Mouse (Mus musculus): ENCODE results near the gene Cyp3a11. TPM values are rescaled to one million over a fixed set of nuclear protein-coding genes. Genes with fewer than 3 reads are reported as not detected.
"Not testable (repeated sequence)": the region's sequence is repeated elsewhere in the genome, so short reads cannot be mapped to it uniquely, and the experiment has no call there.

Cyp3a11 gene
- total RNA-seq (2021), result not detected
- long read RNA-seq, experiment 1, result 0 reads
- long read RNA-seq, experiment 2, result 0 reads

- Histone ChIP-seq H3K27ac (no peak within 1 kb of the TSS), H3K4me3 (no peak within 1 kb of the TSS)
- TF ChIP-seq CTCF (conservative IDR thresholded peaks at IDR 0.05), result no peak
- no peak for DNase-seq (ENCODE audit: low spot score in 2 of 2)
Measured at GRCm38 (mm10) chr5:145879688-145880087, at the start of gene Cyp3a11. Gene Cyp3a11, minus strand, starts transcription at chr5:145879964.

- Histone ChIP-seq H3K4me3 (no peak overlapping the region), H3K27ac (no peak overlapping the region)
- DNase-seq (ENCODE audit: low spot score in 2 of 2), result no peak
- TF ChIP-seq CTCF (conservative IDR thresholded peaks at IDR 0.05), result no peak
Measured at GRCm38 (mm10) chr5:145912912-145913311, 33.1 kb upstream of the Cyp3a11 start.

GRCm38 (mm10) chr5:145911781-145912180 is 32.0 kb upstream of the Cyp3a11 start:
- no peak for TF ChIP-seq CTCF (conservative IDR thresholded peaks at IDR 0.05)
- Histone ChIP-seq H3K4me3 (no peak overlapping the region), H3K27ac (no peak overlapping the region)
- DNase-seq (ENCODE audit: low spot score in 2 of 2), result no peak

GRCm38 (mm10) chr5:145906937-145907336 is 27.2 kb upstream of the Cyp3a11 start:
- not testable (repeated sequence) for H3K27ac ChIP-seq; H3K4me3 ChIP-seq; DNase-seq (ENCODE audit: low spot score in 2 of 2)

- no peak for TF ChIP-seq CTCF (conservative IDR thresholded peaks at IDR 0.05)
- Histone ChIP-seq H3K4me3 (no peak overlapping the region), H3K27ac (no peak overlapping the region)
- no peak for DNase-seq (ENCODE audit: low spot score in 2 of 2)
Measured at GRCm38 (mm10) chr5:145904535-145904934, 24.8 kb upstream of the Cyp3a11 start.

GRCm38 (mm10) chr5:145903349-145903748 is 23.6 kb upstream of the Cyp3a11 start:
- H3K4me3 ChIP-seq, result no peak overlapping the region
- no peak for TF ChIP-seq CTCF (conservative IDR thresholded peaks at IDR 0.05)
- no peak for DNase-seq (ENCODE audit: low spot score in 2 of 2)
- no peak overlapping the region for H3K27ac ChIP-seq

- no peak for DNase-seq (ENCODE audit: low spot score in 2 of 2)
- Histone ChIP-seq H3K27ac (no peak overlapping the region), H3K4me3 (no peak overlapping the region)
- no peak for TF ChIP-seq CTCF (conservative IDR thresholded peaks at IDR 0.05)
Measured at GRCm38 (mm10) chr5:145900436-145900990, 20.7 kb upstream of the Cyp3a11 start.

- no peak for TF ChIP-seq CTCF (conservative IDR thresholded peaks at IDR 0.05)
- DNase-seq (ENCODE audit: low spot score in 2 of 2), result no peak
- Histone ChIP-seq H3K27ac (no peak overlapping the region), H3K4me3 (no peak overlapping the region)
Measured at GRCm38 (mm10) chr5:145897271-145897670, 17.5 kb upstream of the Cyp3a11 start.

- H3K4me3 ChIP-seq, result no peak overlapping the region
- no peak overlapping the region for H3K27ac ChIP-seq
- TF ChIP-seq CTCF (conservative IDR thresholded peaks at IDR 0.05), result no peak
- DNase-seq (ENCODE audit: low spot score in 2 of 2), result no peak
Measured at GRCm38 (mm10) chr5:145881207-145881606, 1.4 kb upstream of the Cyp3a11 start.

- not testable (repeated sequence) for H3K4me3 ChIP-seq; DNase-seq (ENCODE audit: low spot score in 2 of 2); H3K27ac ChIP-seq
Measured at GRCm38 (mm10) chr5:145867433-145867832, 12.3 kb downstream of the Cyp3a11 start.

- not testable (repeated sequence) for H3K27ac ChIP-seq
Measured at GRCm38 (mm10) chr5:145805796-145806195, 74.0 kb downstream of the Cyp3a11 start, which contains the start of gene Cyp3a44. Gene Cyp3a44, minus strand, starts transcription at chr5:145805874.

More at GRCm38 (mm10) chr5:145805796-145806195, 74.0 kb downstream of the Cyp3a11 start, which contains the start of gene Cyp3a44:
- DNase-seq (ENCODE audit: low spot score in 2 of 2); H3K4me3 ChIP-seq: not testable (repeated sequence)

Other genes starting within 250 kb of the Cyp3a11 start
- gene Cyp3a41a, start 159.8 kb downstream of the Cyp3a11 start, total RNA-seq (2021), result not detected
- gene Cyp3a44, start 74.1 kb downstream of the Cyp3a11 start, total RNA-seq (2021), result not detected
- gene Cyp3a25, start 129.7 kb upstream of the Cyp3a11 start, total RNA-seq (2021), result not detected
- gene Cyp3a59, start 199.3 kb upstream of the Cyp3a11 start, total RNA-seq (2021), result not detected